Mouse (Mus musculus) midbrain, embryonic 14.5 days (tissue): Measurements from ENCODE around the gene Gm5148. TPM values are rescaled to one million over a fixed set of nuclear protein-coding genes. Genes with fewer than 3 reads are reported as not detected.

Experiments
- ATAC-seq: fragments of 200-750 bp; cut with Nextera tagmentation; 2 replicates; pipeline ENCODE4 v1.8.0; 2017; ENCODE audit warnings: moderate number of reproducible peaks, moderate library complexity; ENCODE audit not compliant: low FRiP score, low TSS enrichment
- DNase-seq: peaks from one replicate; pipeline ENCODE4 v3.0.0-alpha.2; 2015
- H3K27ac ChIP-seq: fragments of 300-500 bp; sonication (generic); replicated peaks from 2 replicates; pipeline ENCODE4 v1.5.1; 2014; ENCODE audit warnings: mild to moderate bottlenecking, low read depth, low read length, moderate library complexity
- H3K27me3 ChIP-seq: fragments of 300-500 bp; sonication (generic); 2 replicates; pipeline ENCODE4 v1.6.1; 2014; ENCODE audit warnings: low read length, control low read depth, mixed read lengths; ENCODE audit not compliant: control insufficient read depth, insufficient read depth
- H3K36me3 ChIP-seq: fragments of 300-500 bp; sonication (generic); 2 replicates; pipeline ENCODE4 v1.6.1; 2014; ENCODE audit warnings: low read length, control low read depth; ENCODE audit not compliant: control insufficient read depth, insufficient read depth
- H3K4me1 ChIP-seq: fragments of 300-500 bp; sonication (generic); 2 replicates; pipeline ENCODE4 v1.6.1; 2014; ENCODE audit warnings: mild to moderate bottlenecking, antibody characterized with exemption, low read length, control low read depth; ENCODE audit not compliant: control insufficient read depth, insufficient read depth
- H3K4me2 ChIP-seq: fragments of 300-500 bp; sonication (generic); 2 replicates; pipeline ENCODE4 v1.6.1; 2014; ENCODE audit warnings: mild to moderate bottlenecking, low read length, moderate library complexity
- H3K4me3 ChIP-seq: fragments of 300-500 bp; sonication (generic); replicated peaks from 2 replicates; pipeline ENCODE4 v1.5.1; 2014; ENCODE audit warnings: low read depth, low read length
- H3K9ac ChIP-seq: fragments of 300-500 bp; sonication (generic); replicated peaks from 2 replicates; pipeline ENCODE4 v1.6.1; 2014; ENCODE audit warnings: mild to moderate bottlenecking, low read length, moderate library complexity
- H3K9me3 ChIP-seq: fragments of 300-500 bp; sonication (generic); 2 replicates; pipeline ENCODE4 v1.6.1; 2016; ENCODE audit warnings: low read length, control low read depth, mixed read lengths; ENCODE audit not compliant: control insufficient read depth
- WGBS: fragments of 180-500 bp; shearing (Covaris S2); extraction: QIAGEN DNeasy Blood & Tissue Kit; methylation state at CpG from one replicate; pipeline ENCODE4 v1.1.7; 2014; 5-methylcytosine and 5-hydroxymethylcytosine counted together
- polyA plus RNA-seq: library from polyadenylated mRNA; unstranded; fragments of >200 nt; fragmentation: Nextera tagmentation; extraction: Ambion mirVana; gene quantifications from 2 replicates; pipeline ENCODE4 v1.2.1, GENCODE M21; 2014

Gene Gm5148
- polyA plus RNA-seq, 1 experiment from 2014 or later = 12.9 TPM

DNA sequence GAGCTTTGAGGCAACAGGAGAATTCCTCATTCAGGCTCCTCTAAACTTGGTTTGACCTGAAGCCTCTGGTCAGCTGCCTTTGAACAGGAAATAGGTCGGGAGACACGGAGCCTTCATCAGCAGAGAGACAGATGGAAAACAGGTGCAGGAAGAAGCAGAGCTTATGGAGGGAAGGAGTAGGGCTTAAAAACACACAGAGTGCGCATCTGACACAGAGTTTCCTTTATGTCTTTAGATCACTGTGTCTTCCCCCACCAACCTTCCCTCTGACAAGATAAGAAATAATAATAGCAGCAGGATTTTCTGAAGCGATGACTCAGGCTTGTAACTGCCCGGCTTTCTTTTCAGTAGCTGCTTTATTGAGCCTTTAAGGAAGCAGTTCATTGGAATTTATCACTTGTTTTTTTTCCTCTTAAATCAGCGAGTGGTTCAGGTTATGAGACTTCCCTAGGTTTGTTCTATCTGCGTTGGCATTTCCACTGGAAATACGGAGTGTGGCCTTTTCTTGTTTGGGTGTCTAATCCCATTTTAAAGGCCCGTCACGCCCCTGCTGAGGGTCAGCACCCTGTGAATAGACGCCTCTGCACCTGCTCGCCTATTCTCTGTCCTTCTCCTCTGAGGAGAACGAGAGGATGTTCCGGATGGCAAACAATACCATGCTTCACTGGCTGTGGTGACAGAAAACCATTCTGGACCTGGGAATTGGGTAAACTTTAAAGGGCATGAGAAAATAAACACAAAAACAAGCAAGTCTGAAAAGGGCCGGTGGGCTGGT is 51.8 kb downstream of the Gm5148 start:
- Histone ChIP-seq H3K27me3 (peaks cover 32% of the 10 kb centered on the region), H3K36me3 (no peaks in the 10 kb centered on the region), H3K4me2 (no peak overlapping the region), H3K9ac (no peak overlapping the region), H3K27ac (no peak overlapping the region), H3K4me1 (peaks cover 19% of the 10 kb centered on the region), H3K9me3 (peaks cover 14% of the 10 kb centered on the region), H3K4me3 (no peak overlapping the region)
- DNase-seq (peak; percentile 49), ATAC-seq (no peak)
- WGBS = 3% methylated on average over 15 of the region's 15 CpGs

DNA sequence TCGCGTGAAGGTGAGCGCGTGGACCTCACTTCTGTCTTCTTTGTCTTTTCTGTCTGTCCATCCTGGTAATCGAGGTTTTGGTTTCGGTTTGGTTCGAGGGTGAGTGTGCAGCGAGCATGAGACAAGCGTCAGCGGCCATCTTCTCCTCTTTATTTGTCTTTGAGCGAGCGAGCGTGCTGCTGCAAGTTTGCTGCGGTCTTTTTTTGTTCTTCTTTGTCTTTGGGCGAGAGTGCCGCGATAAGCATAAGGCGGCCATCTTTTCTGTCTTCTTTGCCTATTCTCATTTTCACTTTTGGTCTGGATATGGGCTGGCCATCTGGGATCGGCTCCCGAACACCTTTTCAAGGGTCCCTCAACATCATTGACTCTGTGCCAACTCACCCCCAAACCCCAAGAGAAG is 55.2 kb downstream of the Gm5148 start:
- Histone ChIP-seq H3K4me2 (no peak overlapping the region), H3K36me3 (no peaks in the 10 kb centered on the region), H3K9me3 (peaks cover 20% of the 10 kb centered on the region), H3K9ac (no peak overlapping the region), H3K27ac (no peak overlapping the region), H3K4me3 (no peak overlapping the region), H3K4me1 (peaks cover 17% of the 10 kb centered on the region), H3K27me3 (peaks cover 20% of the 10 kb centered on the region; the same call in 1 of the 2 replicates)
- WGBS = 95% methylated on average over 20 of the region's 20 CpGs
- ATAC-seq (no peak), DNase-seq (no peak)

DNA sequence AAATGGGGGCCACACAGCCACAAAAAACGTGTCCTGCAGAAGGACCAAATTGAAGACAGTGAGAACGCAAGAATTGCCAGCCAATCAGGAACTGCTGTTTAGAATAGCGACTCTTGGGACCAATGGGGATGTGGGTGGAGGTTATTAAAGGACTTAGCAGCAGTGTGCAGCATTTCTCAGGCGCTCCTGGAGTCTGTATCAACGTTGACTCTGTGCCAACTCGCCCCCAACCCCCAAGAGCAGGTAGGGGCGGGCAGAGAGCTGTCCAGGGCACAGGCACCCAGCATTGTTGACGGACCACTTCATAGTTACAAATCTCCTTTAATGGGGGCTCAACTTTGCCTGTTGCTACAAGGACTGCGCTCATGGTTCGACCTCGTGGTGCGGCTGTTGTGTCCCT is 55.6 kb downstream of the Gm5148 start:
- Histone ChIP-seq H3K27ac (no peak overlapping the region), H3K4me3 (no peak overlapping the region), H3K4me1 (peaks cover 12% of the 10 kb centered on the region), H3K36me3 (no peaks in the 10 kb centered on the region), H3K27me3 (peaks cover 20% of the 10 kb centered on the region; the same call in 1 of the 2 replicates), H3K9ac (no peak overlapping the region), H3K9me3 (peaks cover 20% of the 10 kb centered on the region), H3K4me2 (no peak overlapping the region)
- 93% methylated on average over 12 of the region's 12 CpGs for WGBS
- ATAC-seq (no peak), DNase-seq (no peak)

DNA sequence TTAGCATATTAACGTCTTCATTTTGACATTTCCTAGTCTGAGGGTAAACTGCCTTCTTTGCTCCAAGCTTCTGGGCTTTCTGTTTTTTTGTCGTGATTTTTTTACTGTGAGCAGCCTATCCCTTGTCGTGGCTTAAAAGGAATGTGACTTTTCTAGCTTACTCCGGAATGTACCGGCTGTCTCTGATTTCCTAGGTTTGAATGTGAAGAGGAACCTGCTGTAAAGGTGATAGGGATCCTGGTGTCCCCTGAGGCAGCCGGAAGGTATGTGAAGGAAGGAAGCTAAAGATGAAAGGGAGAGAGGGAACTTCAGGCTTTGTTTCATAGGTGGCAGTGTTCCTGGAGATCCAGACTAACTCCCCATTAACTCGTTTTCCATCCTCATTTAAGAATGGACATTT is 56.6 kb downstream of the Gm5148 start:
- DNase-seq = no peak
- 21% methylated on average over 7 of the region's 7 CpGs for WGBS
- H3K4me1 ChIP-seq = peaks cover 5% of the 10 kb centered on the region; the same call in 1 of the 2 replicates
- ATAC-seq = no peak
- H3K27me3 ChIP-seq = peaks cover 20% of the 10 kb centered on the region; the same call in 1 of the 2 replicates
- H3K9ac ChIP-seq = no peak overlapping the region
- H3K4me2 ChIP-seq = no peak overlapping the region
- H3K9me3 ChIP-seq = peaks cover 20% of the 10 kb centered on the region
- H3K36me3 ChIP-seq = no peaks in the 10 kb centered on the region
- H3K4me3 ChIP-seq = no peak overlapping the region
- no peak overlapping the region for H3K27ac ChIP-seq

DNA sequence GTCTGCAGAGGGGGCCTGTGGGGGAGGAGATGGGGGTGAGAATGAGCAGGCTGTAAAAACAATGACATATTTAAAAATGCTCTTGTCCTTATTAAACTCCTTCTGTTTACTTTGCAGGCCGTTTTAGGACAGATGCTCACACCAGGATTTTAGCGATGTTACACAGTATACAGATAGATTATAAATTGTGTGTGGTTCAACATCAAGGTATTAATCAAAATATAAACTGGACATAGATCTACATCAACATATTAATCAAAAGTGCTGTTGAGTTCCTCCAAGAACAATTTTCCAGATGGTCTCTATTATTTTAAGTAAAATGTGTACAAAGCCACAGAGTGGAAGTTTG is 57.2 kb downstream of the Gm5148 start:
- H3K27ac ChIP-seq = no peak overlapping the region
- no peaks in the 10 kb centered on the region; the same call in 1 of the 2 replicates for H3K4me1 ChIP-seq
- H3K4me3 ChIP-seq = no peak overlapping the region
- DNase-seq (no peak), ATAC-seq (no peak)
- WGBS = 11% methylated on average over 2 of the region's 2 CpGs
- peaks cover 20% of the 10 kb centered on the region for H3K9me3 ChIP-seq
- H3K4me2 ChIP-seq = no peak overlapping the region
- no peak overlapping the region for H3K9ac ChIP-seq
- H3K27me3 ChIP-seq = peaks cover 20% of the 10 kb centered on the region; the same call in 1 of the 2 replicates
- no peaks in the 10 kb centered on the region for H3K36me3 ChIP-seq

GRCm38 (mm10) chr3:37666291-37667118 is 57.8 kb downstream of the Gm5148 start:
- Histone ChIP-seq H3K4me3 (no peak overlapping the region), H3K27me3 (peaks cover 20% of the 10 kb centered on the region; the same call in 1 of the 2 replicates), H3K9ac (no peak overlapping the region), H3K27ac (no peak overlapping the region), H3K4me2 (no peak overlapping the region), H3K36me3 (no peaks in the 10 kb centered on the region), H3K9me3 (peaks cover 20% of the 10 kb centered on the region), H3K4me1 (no peaks in the 10 kb centered on the region)
- peak; percentile 81 for ATAC-seq
- peak; percentile 61 for DNase-seq
- 5% methylated on average over 9 of the region's 9 CpGs for WGBS

Other genes starting within 250 kb of the Gm5148 start
- 7.1 and 7.2 TPM in 2 replicates for gene Spry1, start 84.5 kb downstream of the Gm5148 start, polyA plus RNA-seq